Mouse (Mus musculus): ENCODE data around the gene Rab5b. TPM values are rescaled to one million over a fixed set of nuclear protein-coding genes. Genes with fewer than 3 reads are reported as not detected.

Rab5b gene
- total RNA-seq, 2 experiments from 2014 or later: 90.3 to 94.5 TPM

GRCm38 (mm10) chr10:128629746-128630145, 66.3 kb downstream of the Rab5b start:
- no peak for DNase-seq
- TF ChIP-seq CTCF (IDR thresholded peaks at IDR 0.05): no peak
- no peak overlapping the region for H3K4me3 ChIP-seq
- no peak overlapping the region for H3K27ac ChIP-seq
- intact Hi-C loops (cut with DNase I): loop anchor here (5.0 to 10.0 kb wide), 2 partner anchors 43 to 175 kb away; partner anchors contain the start of genes Dnajc14, Suox and Tmem198b

- intact Hi-C loops (cut with DNase I): loop anchor here (2.0 to 10.0 kb wide), 3 partner anchors 45 to 177 kb away; partner anchors contain the start of genes Dnajc14, Pa2g4, Suox and Tmem198b
- TF ChIP-seq CTCF (IDR thresholded peaks at IDR 0.05): no peak
- DNase-seq: no peak
- Histone ChIP-seq H3K4me3 (no peak overlapping the region), H3K27ac (no peak overlapping the region)
Measured at GRCm38 (mm10) chr10:128627398-128628317, 68.4 kb downstream of the Rab5b start.

Other genes starting within 250 kb of the Rab5b start
- gene Smarcc2, start 237.0 kb downstream of the Rab5b start, total RNA-seq (2021): 10 to 100 TPM; 46.5 to 53.2 TPM
- 100 to 1,000 TPM; 171 to 179 TPM for gene Myl6, start 202.1 kb downstream of the Rab5b start, total RNA-seq (2021)
- 10 to 100 TPM in 1 of 2 experiments, 1 to 10 TPM in 1; 6.5 to 17.8 TPM for gene Myl6b, start 197.6 kb downstream of the Rab5b start, total RNA-seq (2021)
- gene Esyt1, start 170.4 kb downstream of the Rab5b start, total RNA-seq (2021): 10 to 100 TPM; 13.7 to 14.3 TPM
- 1 to 10 TPM; 4.2 to 6.5 TPM for gene Zc3h10, start 148.5 kb downstream of the Rab5b start, total RNA-seq (2021)
- gene Rpl41, start 147.0 kb downstream of the Rab5b start, total RNA-seq (2021): 1,000 to 10,000 TPM in 1 of 2 experiments, 100 to 1,000 TPM in 1; 932 to 1,025 TPM
- gene Pa2g4, start 130.3 kb downstream of the Rab5b start, total RNA-seq (2021): 10 to 100 TPM; 37.8 to 39.3 TPM
- 1 to 10 TPM; 1.6 to 2.6 TPM for gene Erbb3, start 106.6 kb downstream of the Rab5b start, total RNA-seq (2021)
- 100 to 1,000 TPM; 299 to 383 TPM for gene Rps26, start 69.5 kb downstream of the Rab5b start, total RNA-seq (2021)
- 1 to 10 TPM in 1 of 2 experiments, under 1 TPM in 1; 0.45 to 3.4 TPM for gene Ikzf4, start 50.3 kb downstream of the Rab5b start, total RNA-seq (2021)
- 10 to 100 TPM; 22.5 to 27.7 TPM for gene Suox, start 22.2 kb downstream of the Rab5b start, total RNA-seq (2021)
- not detected for gene Pmel, start 7.9 kb upstream of the Rab5b start, total RNA-seq (2021)
- gene Cdk2, start 8.8 kb upstream of the Rab5b start, total RNA-seq (2021): 1 to 10 TPM; 3.0 to 3.2 TPM
- gene Dgka, start 48.6 kb upstream of the Rab5b start, total RNA-seq (2021): 1 to 10 TPM; 8.8 to 9.7 TPM
- 10 to 100 TPM in 1 of 2 experiments, 1 to 10 TPM in 1; 9.9 to 11.8 TPM for gene Pym1, start 51.6 kb upstream of the Rab5b start, total RNA-seq (2021)
- gene Mmp19, start 94.6 kb upstream of the Rab5b start, total RNA-seq (2021): 1 to 10 TPM; 1.0 to 1.5 TPM
- 10 to 100 TPM; 20.1 to 26.2 TPM for gene Dnajc14, start 107.8 kb upstream of the Rab5b start, total RNA-seq (2021)
- 1 to 10 TPM; 2.2 to 3.6 TPM for gene Tmem198b, start 108.1 kb upstream of the Rab5b start, total RNA-seq (2021)
- gene Sarnp, start 121.1 kb upstream of the Rab5b start, total RNA-seq (2021): 10 to 100 TPM; 30.5 to 33.8 TPM
- 1 to 10 TPM; 3.5 to 4.5 TPM for gene Ormdl2, start 125.4 kb upstream of the Rab5b start, total RNA-seq (2021)
- 1 to 10 TPM; 4.8 to 5.2 TPM for gene Gdf11, start 195.5 kb upstream of the Rab5b start, total RNA-seq (2021)
- gene Cd63, start 204.7 kb upstream of the Rab5b start, total RNA-seq (2021): 100 to 1,000 TPM; 124 to 132 TPM
- 1 to 10 TPM; 5.1 to 5.2 TPM for gene Rdh5, start 226.6 kb upstream of the Rab5b start, total RNA-seq (2021)
- gene Bloc1s1, start 227.8 kb upstream of the Rab5b start, total RNA-seq (2021): 100 to 1,000 TPM; 137 to 169 TPM
- 10 to 100 TPM; 58.4 to 72.9 TPM for gene Itga7, start 237.6 kb upstream of the Rab5b start, total RNA-seq (2021)

Data from gastrocnemius, adult 2 months (tissue).